Mouse (Mus musculus) neural tube, embryonic 11.5 days (tissue): ENCODE measurements around the gene Ganc. TPM values are rescaled to one million over a fixed set of nuclear protein-coding genes. Genes with fewer than 3 reads are reported as not detected.

Experiments
- ATAC-seq: fragments of 200-750 bp; cut with Nextera tagmentation; 2 replicates; pipeline ENCODE4 v1.8.0; 2017; ENCODE audit warnings: moderate number of reproducible peaks, mild to moderate bottlenecking, moderate TSS enrichment, moderate library complexity; ENCODE audit not compliant: insufficient read depth, low FRiP score, low TSS enrichment
- DNase-seq: peaks from one replicate; pipeline ENCODE4 v3.0.0-alpha.2; 2015; ENCODE audit warnings: low spot score
- H3K27ac ChIP-seq: fragments of 300-500 bp; sonication (generic); 2 replicates; pipeline ENCODE4 v1.5.1; 2014; ENCODE audit warnings: low read depth, mild to moderate bottlenecking, low read length
- H3K27me3 ChIP-seq: fragments of 300-500 bp; sonication (generic); 2 replicates; pipeline ENCODE4 v1.6.1; 2014; ENCODE audit warnings: mild to moderate bottlenecking, low read length, mixed read lengths; ENCODE audit not compliant: control insufficient read depth, insufficient read depth
- H3K36me3 ChIP-seq: fragments of 300-500 bp; sonication (generic); 2 replicates; pipeline ENCODE4 v1.6.1; 2014; ENCODE audit warnings: mild to moderate bottlenecking, low read length, moderate library complexity, mixed read lengths; ENCODE audit not compliant: control insufficient read depth, insufficient read depth
- H3K4me1 ChIP-seq: fragments of 300-500 bp; sonication (generic); 2 replicates; pipeline ENCODE4 v1.6.1; 2014; ENCODE audit warnings: low read length, mixed read lengths; ENCODE audit not compliant: control insufficient read depth, insufficient read depth
- H3K4me2 ChIP-seq: fragments of 300-500 bp; sonication (generic); 2 replicates; pipeline ENCODE4 v1.6.1; 2014; ENCODE audit warnings: low read depth, mild to moderate bottlenecking, moderate library complexity
- H3K4me3 ChIP-seq: fragments of 300-500 bp; sonication (generic); 2 replicates; pipeline ENCODE4 v1.5.1; 2014; ENCODE audit warnings: low read depth, low read length
- H3K9ac ChIP-seq: fragments of 300-500 bp; sonication (generic); 2 replicates; pipeline ENCODE4 v1.6.1; 2014; ENCODE audit warnings: mild to moderate bottlenecking, low read length
- H3K9me3 ChIP-seq: fragments of 300-500 bp; sonication (generic); 2 replicates; pipeline ENCODE4 v1.6.1; 2016; ENCODE audit warnings: low read length; ENCODE audit not compliant: control insufficient read depth
- WGBS: fragments of 180-500 bp; shearing (Covaris S2); extraction: QIAGEN DNeasy Blood & Tissue Kit; methylation state at CpG from one replicate; pipeline ENCODE4 v1.1.7; 2014; 5-methylcytosine and 5-hydroxymethylcytosine counted together
- polyA plus RNA-seq: library from polyadenylated mRNA; unstranded; fragments of >200 nt; fragmentation: Nextera tagmentation; extraction: Ambion mirVana; gene quantifications from 2 replicates; pipeline ENCODE4 v1.2.1, GENCODE M21; 2014

Ganc gene
- polyA plus RNA-seq, 1 experiment from 2014 or later: 7.7 TPM

- DNase-seq (peak; percentile 66), ATAC-seq (no peak)
- Histone ChIP-seq H3K36me3 (no peaks in the 10 kb centered on the region), H3K4me1 (no peaks in the 10 kb centered on the region), H3K27ac (no peak overlapping the region), H3K4me3 (no peak overlapping the region), H3K9me3 (no peaks in the 10 kb centered on the region), H3K27me3 (no peaks in the 10 kb centered on the region), H3K4me2 (no peak overlapping the region), H3K9ac (no peak overlapping the region)
- 61% methylated on average over 3 of the region's 3 CpGs for WGBS
These were observed 74.9 kb downstream of the Ganc start for GRCm38 (mm10) chr2:120478600-120478999.

GRCm38 (mm10) chr2:120481921-120482320, 78.2 kb downstream of the Ganc start:
- H3K4me1 ChIP-seq: no peaks in the 10 kb centered on the region
- no peak overlapping the region for H3K4me2 ChIP-seq
- no peak overlapping the region for H3K4me3 ChIP-seq
- no peaks in the 10 kb centered on the region for H3K9me3 ChIP-seq
- ATAC-seq (no peak), DNase-seq (no peak)
- 73% methylated on average over 8 of the region's 8 CpGs for WGBS
- no peak overlapping the region for H3K9ac ChIP-seq
- no peaks in the 10 kb centered on the region for H3K36me3 ChIP-seq
- H3K27ac ChIP-seq: no peak overlapping the region
- H3K27me3 ChIP-seq: no peaks in the 10 kb centered on the region

GRCm38 (mm10) chr2:120482506-120483389, 79.1 kb downstream of the Ganc start:
- ATAC-seq (no peak), DNase-seq (no peak)
- H3K9me3 ChIP-seq: no peaks in the 10 kb centered on the region
- no peaks in the 10 kb centered on the region for H3K4me1 ChIP-seq
- no peak overlapping the region for H3K9ac ChIP-seq
- no peak overlapping the region for H3K4me3 ChIP-seq
- no peak overlapping the region for H3K4me2 ChIP-seq
- no peaks in the 10 kb centered on the region for H3K36me3 ChIP-seq
- 90% methylated on average over 8 of the region's 8 CpGs for WGBS
- no peaks in the 10 kb centered on the region for H3K27me3 ChIP-seq
- H3K27ac ChIP-seq: no peak overlapping the region

- ATAC-seq: no peak
- WGBS: 89% methylated on average over 3 of the region's 3 CpGs
- Histone ChIP-seq H3K9ac (no peak overlapping the region), H3K4me3 (no peak overlapping the region), H3K27ac (no peak overlapping the region), H3K36me3 (no peaks in the 10 kb centered on the region), H3K4me1 (no peaks in the 10 kb centered on the region), H3K4me2 (no peak overlapping the region), H3K27me3 (no peaks in the 10 kb centered on the region), H3K9me3 (no peaks in the 10 kb centered on the region)
- no peak for DNase-seq
These were observed 80.5 kb downstream of the Ganc start for GRCm38 (mm10) chr2:120484241-120484640.

- 72% methylated on average over 4 of the region's 4 CpGs for WGBS
- DNase-seq (no peak), ATAC-seq (no peak)
- Histone ChIP-seq H3K4me3 (no peak overlapping the region), H3K36me3 (no peaks in the 10 kb centered on the region), H3K4me2 (no peak overlapping the region), H3K9me3 (no peaks in the 10 kb centered on the region), H3K27ac (no peak overlapping the region), H3K27me3 (no peaks in the 10 kb centered on the region), H3K4me1 (no peaks in the 10 kb centered on the region), H3K9ac (no peak overlapping the region)
These were observed 89.6 kb downstream of the Ganc start for GRCm38 (mm10) chr2:120493254-120493653.

GRCm38 (mm10) chr2:120496511-120496910, 92.8 kb downstream of the Ganc start:
- 82% methylated on average over 3 of the region's 3 CpGs for WGBS
- no peaks in the 10 kb centered on the region for H3K27me3 ChIP-seq
- H3K4me2 ChIP-seq: no peak overlapping the region
- DNase-seq (no peak), ATAC-seq (no peak)
- H3K9ac ChIP-seq: no peak overlapping the region
- no peak overlapping the region for H3K4me3 ChIP-seq
- H3K4me1 ChIP-seq: no peaks in the 10 kb centered on the region
- no peak overlapping the region for H3K27ac ChIP-seq
- no peaks in the 10 kb centered on the region for H3K36me3 ChIP-seq
- no peaks in the 10 kb centered on the region for H3K9me3 ChIP-seq

- Histone ChIP-seq H3K4me2 (no peak overlapping the region), H3K27me3 (no peaks in the 10 kb centered on the region), H3K4me1 (no peaks in the 10 kb centered on the region), H3K9me3 (no peaks in the 10 kb centered on the region), H3K9ac (no peak overlapping the region), H3K36me3 (no peaks in the 10 kb centered on the region), H3K4me3 (no peak overlapping the region), H3K27ac (no peak overlapping the region)
- ATAC-seq: no peak
- no peak for DNase-seq
- WGBS: 79% methylated on average over 6 of the region's 6 CpGs
These were observed 96.3 kb downstream of the Ganc start for GRCm38 (mm10) chr2:120499971-120500471.

GRCm38 (mm10) chr2:120501136-120501918, 97.6 kb downstream of the Ganc start:
- Histone ChIP-seq H3K9me3 (no peaks in the 10 kb centered on the region), H3K9ac (no peak overlapping the region), H3K27ac (no peak overlapping the region), H3K4me1 (no peaks in the 10 kb centered on the region), H3K36me3 (peaks cover 4% of the 10 kb centered on the region), H3K4me2 (no peak overlapping the region), H3K27me3 (no peaks in the 10 kb centered on the region), H3K4me3 (no peak overlapping the region)
- no peak for DNase-seq
- WGBS: 37% methylated on average over 17 of the region's 17 CpGs
- no peak for ATAC-seq
